Mouse (Mus musculus) megakaryocyte, embryonic 14.5 days (primary cell): ENCODE data around the gene Pigl.

Experiments
- FLI1 ChIP-seq: IDR thresholded peaks from 2 replicates; pipeline ENCODE4 v1.6.1; 2012; ENCODE audit warnings: low read length, inconsistent platforms, mixed read lengths
- GATA1 ChIP-seq: IDR thresholded peaks from 3 replicates; pipeline ENCODE4 v1.6.1; 2012; ENCODE audit warnings: mixed read lengths, low read length, inconsistent platforms, borderline replicate concordance

DNA sequence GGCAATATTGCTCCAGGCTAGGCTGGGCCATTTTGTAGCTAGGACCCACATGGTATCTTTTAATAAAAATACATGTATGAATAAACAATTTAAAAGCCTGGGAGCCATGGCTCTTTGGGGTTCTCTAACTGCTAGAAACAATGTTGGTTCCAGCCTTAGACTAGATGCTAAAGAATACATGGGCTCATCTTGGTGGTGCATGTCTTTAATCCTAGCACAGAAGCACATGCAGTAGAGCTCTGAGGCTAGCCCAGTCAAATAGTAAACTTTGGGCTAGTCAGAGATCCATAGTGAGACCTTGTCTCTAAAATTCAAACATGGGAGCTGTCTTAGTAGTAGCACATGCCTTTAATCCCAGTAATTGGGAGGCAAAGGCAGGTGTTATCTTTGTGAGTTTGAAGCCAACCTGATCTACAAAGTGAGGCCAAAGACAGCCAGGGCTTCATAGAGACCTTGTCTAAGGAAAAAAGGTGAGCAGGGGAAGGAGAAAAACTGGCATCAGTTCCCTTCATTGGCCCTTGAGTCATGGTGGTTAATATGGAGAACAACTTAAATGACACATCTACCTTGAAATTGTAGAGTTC is 96.8 kb downstream of the Pigl start:
- no peak for TF ChIP-seq GATA1
- TF ChIP-seq FLI1 = no peak
